Mouse (Mus musculus) gastrocnemius, postnatal 10 days (tissue): ENCODE data around the gene Fbln1. TPM values are rescaled to one million over a fixed set of nuclear protein-coding genes. Genes with fewer than 3 reads are reported as not detected.

ENCODE experiments used
- DNase-seq: peaks from one replicate; pipeline ENCODE4 v3.0.0; 2021; ENCODE audit warnings: mixed read lengths
- long read RNA-seq, 2 experiments: library from polyadenylated mRNA; stranded (forward); transcript quantifications; one replicate each; pipeline ENCODE4 v2.0.0; 2021
- total RNA-seq, 2 experiments: library from RNA; stranded (reverse); gene quantifications; 2 replicates each; pipeline ENCODE4 v1.2.3; 2021

The Fbln1 gene
- total RNA-seq, result 10 to 100 TPM; 18.7 to 23.4 TPM
- long read RNA-seq, experiment 1, transcript Fbln1-202 (15 exons, 2,273 nt), result major isoform, 34 of 62 reads
- long read RNA-seq, experiment 1, transcript Fbln1-201 (17 exons, 3,659 nt), result minor isoform, 22 of 62 reads
- long read RNA-seq, experiment 1, partial matches to known transcripts, result 4 of 62 reads
- long read RNA-seq, experiment 1, other reads (novel, unspliced or antisense), result 2 of 62 reads
- long read RNA-seq, experiment 2, transcript Fbln1-201 (17 exons, 3,659 nt), result minor isoform, 11 of 36 reads
- long read RNA-seq, experiment 2, transcript Fbln1-202 (15 exons, 2,273 nt), result major isoform, 18 of 36 reads
- long read RNA-seq, experiment 2, partial matches to known transcripts, result 3 of 36 reads
- long read RNA-seq, experiment 2, other reads (novel, unspliced or antisense), result 4 of 36 reads

- DNase-seq, result peak; percentile 80
These were observed at the start of gene Fbln1 for GRCm38 (mm10) chr15:85205792-85206702. Fbln1 (plus strand) TSS chr15:85205949.

DNA sequence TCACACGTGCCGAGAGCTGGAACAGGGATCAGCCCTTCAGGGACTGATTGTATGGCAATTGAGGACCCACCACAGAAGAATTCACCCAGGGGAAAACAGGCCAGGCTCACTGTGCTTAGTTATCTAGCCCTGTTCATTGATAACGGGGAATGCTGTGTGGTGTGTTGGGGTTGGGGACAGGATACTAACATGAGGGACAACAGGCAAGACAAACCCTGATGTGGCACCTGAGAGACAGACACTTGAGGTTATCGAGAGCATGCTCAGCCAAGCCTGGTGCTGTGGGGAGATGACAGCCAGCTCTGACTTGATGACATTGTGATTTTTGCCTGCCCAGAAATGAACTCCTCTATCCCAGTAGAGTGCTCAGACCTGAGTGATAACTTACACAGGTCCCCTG lies 49.6 kb upstream of the Fbln1 start:
- no peak for DNase-seq

- DNase-seq, result no peak
These were observed 44.3 kb upstream of the Fbln1 start for GRCm38 (mm10) chr15:85161416-85161815.

DNA sequence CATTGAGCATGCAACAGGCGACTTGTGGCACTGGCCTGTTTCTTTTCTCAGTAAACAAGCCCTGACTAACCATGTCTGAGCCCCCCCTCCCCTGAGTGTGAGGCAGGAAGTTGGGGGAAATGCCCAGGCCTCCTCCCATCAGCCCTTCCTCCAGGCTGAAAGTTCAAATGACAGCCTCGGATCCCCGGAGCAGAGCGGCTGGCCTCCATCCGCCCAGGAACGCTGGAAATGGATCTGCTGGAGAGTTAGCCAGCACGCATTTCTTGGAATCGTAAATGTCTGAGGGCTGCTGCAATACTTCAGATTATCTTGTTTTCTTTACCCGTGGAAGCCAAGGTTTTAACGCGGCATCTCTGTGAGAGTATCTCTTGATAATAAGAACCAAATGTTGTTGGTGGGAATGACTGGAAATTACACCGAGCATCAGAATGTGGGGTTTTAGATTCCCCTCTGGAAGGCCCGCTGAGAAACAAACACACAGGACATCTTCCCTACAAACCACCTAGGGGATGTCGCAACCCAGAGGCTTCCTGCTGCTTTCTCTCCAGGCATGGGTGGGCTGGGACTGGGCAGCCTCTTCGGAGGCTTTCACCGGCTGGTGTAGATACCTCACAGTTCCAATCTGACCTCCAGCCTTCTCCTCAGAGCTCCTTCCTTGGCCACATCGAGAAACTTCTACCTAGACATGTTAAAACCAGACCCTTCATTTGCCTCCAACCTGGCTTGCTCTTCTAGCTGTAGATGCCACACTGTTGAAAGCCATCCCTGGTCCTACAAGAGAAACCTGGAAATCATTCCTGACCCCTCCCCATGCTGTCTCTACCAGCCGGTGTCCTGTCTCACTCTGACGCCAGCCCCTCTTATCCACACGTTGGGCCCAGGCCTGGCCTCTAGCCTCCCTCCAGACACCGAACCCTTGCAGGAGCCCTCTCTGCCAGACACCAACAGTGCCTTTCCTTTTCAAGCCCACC lies 42.8 kb upstream of the Fbln1 start:
- DNase-seq, result peak; percentile 42

DNA sequence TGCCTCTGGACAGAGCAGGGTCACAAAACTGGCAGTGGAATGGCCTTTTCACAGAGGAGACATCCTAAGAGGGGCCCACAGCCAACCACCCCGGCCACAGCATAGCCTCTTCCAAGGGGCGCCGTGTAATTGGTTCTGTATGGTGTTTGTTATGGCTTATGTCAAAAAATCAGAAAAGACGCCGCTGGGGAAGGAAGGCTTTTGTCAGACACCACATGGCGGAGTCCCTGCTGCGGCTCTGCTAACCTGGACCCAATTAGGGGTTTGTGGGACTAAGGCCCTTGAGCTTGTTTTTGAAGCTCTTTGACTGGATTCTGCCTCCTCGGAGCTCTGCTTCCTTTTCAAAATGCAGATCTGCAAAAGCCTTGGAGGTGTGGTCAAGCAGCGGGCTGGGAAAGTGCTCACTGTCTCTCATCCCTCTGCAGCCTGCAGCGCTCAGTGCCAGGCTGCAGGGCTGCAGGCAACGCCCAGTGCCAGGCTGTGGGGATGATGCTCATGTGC lies 39.3 kb upstream of the Fbln1 start:
- DNase-seq, result no peak

GRCm38 (mm10) chr15:85167086-85167679 lies 38.6 kb upstream of the Fbln1 start:
- DNase-seq, result no peak

GRCm38 (mm10) chr15:85172054-85172453 lies 33.7 kb upstream of the Fbln1 start:
- peak; percentile 36 for DNase-seq

DNA sequence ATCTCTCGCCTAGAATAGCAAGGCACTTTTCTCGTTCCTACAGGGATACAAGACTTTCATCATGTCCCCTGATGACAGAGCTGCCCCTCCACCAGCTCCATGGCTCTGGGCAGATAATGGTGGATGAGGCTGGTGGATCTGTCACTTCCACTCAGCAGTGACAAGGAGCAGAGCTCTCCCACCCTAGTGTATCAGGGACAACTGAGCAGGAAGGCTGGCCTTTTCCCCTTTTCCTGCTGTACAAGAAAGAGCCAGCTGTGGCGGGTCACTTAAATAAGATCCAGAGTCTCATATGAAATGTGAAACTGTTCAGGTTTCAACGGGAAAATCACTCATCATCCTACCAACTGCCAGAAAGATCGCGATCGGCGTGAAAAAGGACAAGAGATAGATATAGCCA lies 32.3 kb upstream of the Fbln1 start:
- no peak for DNase-seq

- DNase-seq, result no peak
These were observed 31.7 kb upstream of the Fbln1 start for GRCm38 (mm10) chr15:85174060-85174459.

DNA sequence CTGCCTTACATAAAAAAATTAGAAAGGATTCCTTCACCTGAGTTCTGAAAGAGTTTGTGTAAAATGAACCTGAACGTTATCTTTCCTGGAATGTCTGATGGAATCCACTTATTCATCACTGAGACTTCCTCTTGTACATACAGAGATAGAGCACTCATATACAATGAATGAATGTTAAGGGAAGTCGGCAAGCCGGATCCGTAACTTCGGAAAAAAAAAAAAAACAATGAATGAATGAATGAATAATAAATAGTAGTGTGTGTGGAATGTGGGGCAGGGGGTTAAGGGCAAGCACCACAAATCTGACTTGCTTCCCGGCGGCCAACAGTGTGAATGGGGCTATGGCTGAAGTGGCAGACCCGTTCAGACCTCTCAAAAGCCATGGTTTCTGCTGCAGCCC lies 28.2 kb upstream of the Fbln1 start:
- peak; percentile 65 for DNase-seq

DNA sequence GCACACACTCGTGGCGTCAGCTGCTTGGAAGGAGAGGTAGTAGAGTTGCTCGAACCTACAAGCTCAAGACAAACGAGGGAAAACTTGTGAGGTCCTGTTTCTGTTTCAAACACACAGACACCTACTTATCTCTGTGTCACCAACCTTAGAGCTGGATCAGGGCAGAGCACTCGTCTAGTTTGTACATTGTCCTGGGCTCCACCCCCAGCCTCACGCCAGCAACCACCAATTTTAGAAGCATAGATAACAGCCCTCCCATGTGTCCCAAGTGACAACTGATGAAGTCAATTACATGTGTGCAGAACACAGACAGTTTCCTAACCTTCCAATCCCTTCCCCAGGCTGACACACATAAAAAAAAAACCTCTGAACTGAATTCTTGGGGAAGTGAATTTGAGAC lies 27.6 kb upstream of the Fbln1 start:
- no peak for DNase-seq

DNA sequence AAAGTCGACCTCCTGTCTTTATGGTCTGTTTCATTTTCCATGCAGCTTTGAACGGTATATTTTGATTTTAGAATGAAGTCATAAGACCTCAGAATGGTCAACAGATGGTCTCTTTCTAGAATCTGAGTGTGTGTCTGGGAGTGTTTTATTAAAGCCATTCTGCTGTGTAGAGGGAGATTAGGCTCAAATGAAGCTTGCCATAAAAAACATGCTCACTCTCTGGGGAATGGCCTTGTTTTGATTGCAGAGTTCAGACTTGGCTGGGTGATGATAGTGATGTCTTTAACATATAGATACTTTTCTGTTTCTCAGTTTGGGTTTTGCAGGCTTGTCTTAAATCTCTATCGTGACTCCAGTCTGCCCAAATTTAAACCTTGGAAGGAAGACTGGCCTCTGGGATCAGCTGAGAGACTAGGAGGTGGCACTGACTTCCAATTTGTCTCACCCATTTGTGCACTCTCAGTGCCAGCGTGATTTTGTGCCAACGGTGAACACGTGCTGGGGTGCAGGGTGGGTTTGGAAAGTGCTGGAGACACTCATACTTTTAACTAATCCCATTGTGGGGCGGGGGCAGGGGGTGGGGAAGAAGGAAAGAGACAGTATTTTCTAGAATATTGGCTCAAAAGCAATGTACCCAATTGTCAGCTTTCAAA lies 26.1 kb upstream of the Fbln1 start:
- DNase-seq, result no peak

DNA sequence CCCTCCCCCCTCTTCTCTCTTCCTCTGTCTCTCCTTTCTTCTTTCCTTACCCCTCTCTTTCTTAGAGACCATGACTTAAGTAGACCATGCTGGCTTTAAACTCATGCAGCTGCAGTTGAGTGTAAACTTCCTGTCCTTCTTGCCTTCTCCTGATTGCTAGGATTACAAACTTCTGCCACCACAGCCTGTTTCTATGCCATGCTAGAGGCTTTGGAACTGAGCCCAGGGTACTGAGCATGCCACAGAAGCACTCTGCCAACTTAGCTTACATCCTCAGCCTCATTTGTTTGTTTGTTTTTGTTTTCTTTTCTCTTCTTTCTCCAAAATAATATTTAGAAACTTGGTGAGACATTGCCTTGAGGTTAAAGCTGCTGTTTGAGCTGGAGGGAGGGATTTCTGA lies 25.4 kb upstream of the Fbln1 start:
- no peak for DNase-seq

DNA sequence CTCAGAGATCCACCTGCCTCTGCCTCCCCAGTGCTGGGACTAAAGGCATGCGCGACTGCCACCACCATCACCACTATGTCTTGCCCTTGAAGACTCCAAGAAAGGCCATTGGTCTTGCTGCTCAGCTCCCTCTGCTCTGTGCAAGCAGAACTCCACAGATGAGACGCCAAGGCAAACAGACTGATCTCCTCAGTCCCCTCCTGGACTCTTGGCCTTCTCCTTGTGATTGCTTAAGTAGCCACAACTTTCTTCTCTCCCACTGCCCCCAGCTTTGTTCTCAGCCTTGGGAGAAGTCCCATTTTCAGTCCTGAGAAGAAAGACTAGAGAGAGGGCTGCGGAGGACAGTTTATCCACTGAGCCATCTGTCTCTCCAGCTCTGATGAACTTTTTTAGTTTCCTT lies 23.7 kb upstream of the Fbln1 start:
- DNase-seq, result no peak

- no peak for DNase-seq
These were observed 18.8 kb upstream of the Fbln1 start for GRCm38 (mm10) chr15:85186916-85187315.

DNA sequence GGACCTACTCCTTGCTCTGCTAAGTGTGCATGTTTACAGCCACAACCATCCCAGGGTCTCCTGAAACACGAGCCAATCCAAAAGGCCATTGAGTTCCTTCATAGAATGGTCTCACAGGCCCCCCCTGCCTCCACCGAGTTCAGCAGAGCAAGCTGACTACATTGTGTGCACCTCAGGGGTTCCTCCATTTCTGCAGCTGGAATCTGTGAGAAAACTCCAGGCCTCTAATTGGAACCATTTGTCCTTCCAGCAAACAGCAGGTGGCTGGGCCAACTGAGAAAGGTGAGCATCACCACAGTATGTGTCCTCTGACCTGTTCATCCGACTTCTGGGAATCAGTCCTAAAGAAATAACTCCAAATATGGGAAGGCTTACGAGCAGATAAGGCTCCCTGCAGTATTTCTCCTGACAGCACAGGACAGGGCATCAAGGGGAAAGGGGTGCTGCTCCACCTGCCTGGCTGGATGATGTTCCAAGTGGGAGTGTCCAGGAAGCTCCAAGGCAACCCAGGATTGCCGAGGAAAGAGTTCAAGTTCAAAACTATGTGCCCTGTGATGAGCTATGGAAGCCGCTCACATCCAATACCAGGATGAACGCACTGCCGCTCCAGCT lies 17.5 kb upstream of the Fbln1 start:
- DNase-seq, result no peak

- no peak for DNase-seq
These were observed 5.1 kb upstream of the Fbln1 start for GRCm38 (mm10) chr15:85200446-85201289.

- DNase-seq, result no peak
These were observed 3.5 kb upstream of the Fbln1 start for GRCm38 (mm10) chr15:85202199-85202598.

GRCm38 (mm10) chr15:85202787-85203186 lies 3.0 kb upstream of the Fbln1 start:
- no peak for DNase-seq

DNA sequence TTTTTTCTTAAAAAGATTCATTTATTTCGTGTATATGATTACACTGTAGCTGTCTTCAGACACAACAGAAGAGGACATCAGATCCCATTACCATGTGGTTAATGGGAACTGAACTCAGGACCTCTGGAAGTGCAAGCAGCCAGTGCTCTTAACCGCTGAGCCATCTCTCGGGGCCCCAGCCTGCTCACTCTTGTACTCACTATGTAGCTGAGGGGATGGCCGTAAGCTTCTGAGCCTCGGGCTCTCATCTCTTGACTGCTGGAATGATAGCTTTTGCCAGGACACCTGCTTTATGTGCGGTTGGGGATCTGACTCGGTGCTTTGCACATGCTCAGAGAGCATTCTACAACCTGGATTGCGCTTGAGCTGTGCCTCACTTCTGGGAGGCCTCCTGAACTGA lies 1.4 kb upstream of the Fbln1 start:
- no peak for DNase-seq
